Mouse (Mus musculus): ENCODE results near the gene Eif2d. TPM values are rescaled to one million over a fixed set of nuclear protein-coding genes. Genes with fewer than 3 reads are reported as not detected.
"Not testable (repeated sequence)": the region's sequence is repeated elsewhere in the genome, so short reads cannot be mapped to it uniquely, and the experiment has no call there.

The Eif2d gene
- polyA plus RNA-seq, 1 experiment from 2014 or later, result 51.1 TPM

DNA sequence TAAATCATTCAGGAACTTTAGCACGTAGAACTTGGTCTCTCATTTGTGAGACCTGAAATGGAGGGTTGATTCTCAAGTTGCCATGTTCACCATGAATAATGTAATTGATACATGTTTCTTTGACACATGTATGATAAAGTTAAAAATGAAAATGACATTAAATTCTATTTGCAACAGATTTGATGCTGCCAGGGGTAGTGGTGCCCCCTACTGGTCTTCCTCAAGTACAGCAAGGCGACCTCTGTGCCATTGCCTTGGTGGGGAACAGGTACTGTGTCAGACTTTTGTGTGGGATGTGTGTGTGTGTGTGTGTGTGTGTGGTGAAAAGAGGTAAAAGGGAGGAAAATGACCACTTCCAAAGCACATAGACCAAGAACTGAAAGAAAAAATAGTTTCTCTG lies 2.5 kb downstream of the Eif2d start:
- H3K36me3 ChIP-seq (ENCODE audit: control insufficient read depth, insufficient read depth, low read length), result peaks cover 13% of the 10 kb centered on the region
- WGBS, result 54% methylated on average over 2 of the region's 2 CpGs
- no peaks in the 10 kb centered on the region for H3K9me3 ChIP-seq (replicated peaks; ENCODE audit: control insufficient read depth, low read length, poor library complexity, severe bottlenecking)

DNA sequence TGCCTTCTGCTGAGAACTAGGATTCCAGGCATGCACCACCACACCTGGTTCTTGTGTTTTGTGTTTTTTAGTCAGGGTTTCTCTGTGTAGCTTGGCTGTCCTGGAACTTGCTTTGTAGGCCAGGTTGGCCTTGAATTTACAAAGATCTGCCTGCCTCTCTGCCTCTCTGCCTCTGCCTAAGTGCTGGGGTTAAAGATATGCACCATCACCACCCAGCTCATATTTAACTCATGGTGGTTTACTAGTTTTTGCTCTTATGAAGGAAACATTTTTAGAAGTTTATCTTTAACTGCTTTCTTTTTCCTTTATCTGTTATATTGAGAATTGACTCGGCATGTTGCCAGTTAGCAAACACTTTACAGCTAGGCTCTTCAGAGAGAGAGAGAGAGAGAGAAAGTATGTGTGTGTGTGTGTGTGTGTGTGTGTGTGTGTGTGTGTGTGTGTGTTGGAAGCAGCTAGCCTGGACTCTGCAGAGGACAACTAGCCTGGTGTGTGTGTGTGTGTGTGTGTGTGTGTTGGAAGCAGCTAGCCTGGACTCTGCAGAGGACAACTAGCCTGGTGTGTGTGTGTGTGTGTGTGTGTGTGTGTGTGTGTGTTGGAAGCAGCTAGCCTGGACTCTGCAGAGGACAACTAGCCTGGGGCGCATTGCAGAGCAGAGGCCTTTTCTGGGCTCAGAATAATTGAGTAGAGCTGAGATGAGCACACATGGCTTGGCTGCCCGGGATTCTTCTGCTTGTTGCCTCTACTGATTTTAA lies 6.8 kb downstream of the Eif2d start:
- not testable (repeated sequence) for H3K27ac ChIP-seq (ENCODE audit: low read length); H3K27me3 ChIP-seq (ENCODE audit: control insufficient read depth, insufficient read depth, low read depth, low read length); H3K9ac ChIP-seq (ENCODE audit: low read depth, low read length); H3K4me3 ChIP-seq (ENCODE audit: low read depth, low read length); H3K4me2 ChIP-seq (ENCODE audit: low read length); ATAC-seq; H3K9me3 ChIP-seq (replicated peaks; ENCODE audit: control insufficient read depth, low read length, poor library complexity, severe bottlenecking); H3K4me1 ChIP-seq (ENCODE audit: control insufficient read depth, insufficient read depth, low read length)
- H3K36me3 ChIP-seq (ENCODE audit: control insufficient read depth, insufficient read depth, low read length), result peaks cover 35% of the 10 kb centered on the region
- WGBS, result 100% methylated on average over 3 of the region's 3 CpGs

More for the DNA sequence above, 2.5 kb downstream of the Eif2d start:
- no peak overlapping the region for H3K27ac ChIP-seq (ENCODE audit: low read length)
- no peak overlapping the region for H3K4me2 ChIP-seq (ENCODE audit: low read length)
- no peak for ATAC-seq
- H3K9ac ChIP-seq (ENCODE audit: low read depth, low read length), result no peak overlapping the region
- no peak overlapping the region for H3K4me3 ChIP-seq (ENCODE audit: low read depth, low read length)
- no peaks in the 10 kb centered on the region for H3K27me3 ChIP-seq (ENCODE audit: control insufficient read depth, insufficient read depth, low read depth, low read length)
- H3K4me1 ChIP-seq (ENCODE audit: control insufficient read depth, insufficient read depth, low read length), result peaks cover 15% of the 10 kb centered on the region

DNA sequence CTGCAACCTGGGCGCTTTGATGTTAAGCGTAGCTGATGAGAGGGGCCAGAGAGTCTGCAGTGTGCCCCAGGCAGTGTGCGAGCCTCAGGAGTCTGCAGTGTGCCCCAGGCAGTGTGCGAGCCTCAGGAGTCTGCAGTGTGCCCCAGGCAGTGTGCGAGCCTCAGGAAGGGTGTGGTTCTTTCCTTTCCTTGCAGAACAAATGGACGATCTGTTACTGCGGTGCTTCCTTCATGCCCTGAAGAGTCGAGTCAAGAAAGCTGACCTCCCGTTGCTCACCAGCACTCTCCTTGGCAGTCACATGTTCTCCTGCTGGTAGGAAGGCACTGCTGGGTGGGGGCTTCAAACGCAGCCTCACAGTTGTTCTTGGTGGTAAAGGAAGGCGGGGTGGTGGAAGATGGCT lies 8.1 kb downstream of the Eif2d start:
- Histone ChIP-seq H3K36me3 (ENCODE audit: control insufficient read depth, insufficient read depth, low read length) (peaks cover 40% of the 10 kb centered on the region), H3K4me1 (ENCODE audit: control insufficient read depth, insufficient read depth, low read length) (no peaks in the 10 kb centered on the region), H3K9me3 (replicated peaks; ENCODE audit: control insufficient read depth, low read length, poor library complexity, severe bottlenecking) (no peaks in the 10 kb centered on the region), H3K9ac (ENCODE audit: low read depth, low read length) (no peak overlapping the region), H3K27ac (ENCODE audit: low read length) (no peak overlapping the region), H3K4me2 (ENCODE audit: low read length) (no peak overlapping the region), H3K4me3 (ENCODE audit: low read depth, low read length) (no peak overlapping the region), H3K27me3 (ENCODE audit: control insufficient read depth, insufficient read depth, low read depth, low read length) (no peaks in the 10 kb centered on the region)
- no peak for ATAC-seq
- WGBS, result 87% methylated on average over 11 of the region's 11 CpGs

DNA sequence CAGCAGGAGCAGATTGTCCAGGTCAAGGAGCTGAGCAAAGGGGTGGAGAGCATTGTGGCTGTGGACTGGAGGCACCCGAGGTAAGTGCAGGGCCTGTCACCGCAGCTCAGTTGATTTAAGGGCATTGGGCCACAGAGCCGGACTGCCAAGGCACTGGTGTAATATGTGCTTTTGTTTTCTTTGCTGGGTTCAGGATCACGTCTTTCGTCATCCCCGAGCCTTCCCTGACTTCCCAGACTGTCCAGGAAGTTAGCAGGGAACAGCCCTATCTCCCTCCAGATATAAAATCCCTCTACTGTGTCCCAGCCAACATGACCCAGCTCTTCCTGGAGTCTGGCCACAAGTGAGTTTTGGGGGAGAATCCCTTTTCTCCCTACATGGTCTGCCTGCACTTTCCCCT lies 11.4 kb downstream of the Eif2d start:
- H3K9ac ChIP-seq (ENCODE audit: low read depth, low read length), result no peak overlapping the region
- H3K4me3 ChIP-seq (ENCODE audit: low read depth, low read length), result no peak overlapping the region
- H3K36me3 ChIP-seq (ENCODE audit: control insufficient read depth, insufficient read depth, low read length), result peaks cover 58% of the 10 kb centered on the region
- H3K9me3 ChIP-seq (replicated peaks; ENCODE audit: control insufficient read depth, low read length, poor library complexity, severe bottlenecking), result no peaks in the 10 kb centered on the region
- no peaks in the 10 kb centered on the region for H3K27me3 ChIP-seq (ENCODE audit: control insufficient read depth, insufficient read depth, low read depth, low read length)
- ATAC-seq, result no peak
- WGBS, result 90% methylated on average over 6 of the region's 6 CpGs
- no peak overlapping the region for H3K27ac ChIP-seq (ENCODE audit: low read length)
- H3K4me1 ChIP-seq (ENCODE audit: control insufficient read depth, insufficient read depth, low read length), result no peaks in the 10 kb centered on the region
- no peak overlapping the region for H3K4me2 ChIP-seq (ENCODE audit: low read length)

DNA sequence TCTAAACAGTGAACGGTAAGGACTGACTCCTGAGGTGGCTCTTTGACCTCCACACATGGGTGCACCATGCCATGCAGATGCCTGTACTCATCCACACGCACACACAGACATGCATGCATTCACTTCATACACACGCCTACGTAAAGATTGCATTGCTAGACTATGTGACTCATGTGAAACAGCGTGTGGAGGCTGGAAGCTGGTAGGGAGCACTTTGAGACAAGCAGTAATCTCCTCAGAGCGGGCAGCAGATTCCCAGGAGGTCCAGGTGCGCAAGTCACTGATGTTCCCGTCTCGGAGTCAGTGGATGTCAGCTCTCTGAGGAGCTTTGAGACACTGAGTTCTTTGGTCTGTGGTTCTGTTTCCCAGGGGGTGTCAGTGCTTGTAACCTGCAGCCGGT lies 14.6 kb downstream of the Eif2d start:
- Histone ChIP-seq H3K9me3 (replicated peaks; ENCODE audit: control insufficient read depth, low read length, poor library complexity, severe bottlenecking) (no peaks in the 10 kb centered on the region), H3K27ac (ENCODE audit: low read length) (no peak overlapping the region), H3K4me3 (ENCODE audit: low read depth, low read length) (no peak overlapping the region), H3K9ac (ENCODE audit: low read depth, low read length) (no peak overlapping the region), H3K27me3 (ENCODE audit: control insufficient read depth, insufficient read depth, low read depth, low read length) (no peaks in the 10 kb centered on the region), H3K4me1 (ENCODE audit: control insufficient read depth, insufficient read depth, low read length) (no peaks in the 10 kb centered on the region), H3K4me2 (ENCODE audit: low read length) (no peak overlapping the region), H3K36me3 (ENCODE audit: control insufficient read depth, insufficient read depth, low read length) (peaks cover 49% of the 10 kb centered on the region)
- ATAC-seq, result no peak
- 94% methylated on average over 10 of the region's 10 CpGs for WGBS

DNA sequence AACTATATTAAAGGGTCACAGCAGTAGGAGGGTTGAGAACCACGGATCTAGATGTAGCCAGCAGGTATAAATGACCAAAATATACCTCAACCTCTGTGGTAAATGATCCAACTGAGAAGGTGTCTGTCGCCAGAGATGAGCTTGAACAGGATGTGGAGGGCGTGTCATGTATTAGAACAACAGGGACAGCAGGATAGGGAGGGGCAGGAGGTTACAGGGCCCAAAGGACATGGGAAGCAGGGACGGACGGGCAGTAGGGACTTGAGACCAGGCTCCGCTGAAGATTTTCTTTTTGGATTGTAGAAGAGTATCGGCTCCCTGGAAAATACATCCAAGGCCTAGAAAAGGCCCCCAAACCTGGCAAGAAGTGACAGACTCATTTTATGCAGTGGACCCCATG lies 20.0 kb downstream of the Eif2d start:
- ATAC-seq, result no peak
- peaks cover 33% of the 10 kb centered on the region for H3K36me3 ChIP-seq (ENCODE audit: control insufficient read depth, insufficient read depth, low read length)

DNA sequence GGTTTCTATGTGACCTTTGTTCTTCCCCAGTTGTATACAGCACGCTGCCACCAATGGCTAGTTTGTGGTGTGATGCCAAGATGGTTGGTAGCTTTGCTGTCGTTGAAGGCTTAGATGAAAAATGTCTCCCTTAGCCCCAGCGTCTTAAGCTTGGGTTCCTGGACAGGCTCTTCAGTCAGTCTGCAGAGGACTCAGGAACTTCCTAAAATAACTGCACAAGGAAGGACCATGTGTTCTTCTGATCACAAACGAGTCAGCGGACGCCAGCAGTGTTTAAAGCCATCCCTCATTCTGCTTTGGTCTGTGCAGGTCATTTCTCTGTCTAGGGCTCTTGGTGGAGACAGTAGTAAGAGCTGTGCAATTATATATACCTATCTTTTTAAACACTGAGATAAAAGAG lies 20.8 kb downstream of the Eif2d start:
- ATAC-seq, result no peak
- 91% methylated on average over 6 of the region's 6 CpGs for WGBS

More for the DNA sequence above, 20.0 kb downstream of the Eif2d start:
- no peak overlapping the region for H3K4me2 ChIP-seq (ENCODE audit: low read length)
- H3K9ac ChIP-seq (ENCODE audit: low read depth, low read length), result no peak overlapping the region
- 86% methylated on average over 7 of the region's 7 CpGs for WGBS
- H3K27ac ChIP-seq (ENCODE audit: low read length), result no peak overlapping the region
- H3K27me3 ChIP-seq (ENCODE audit: control insufficient read depth, insufficient read depth, low read depth, low read length), result no peaks in the 10 kb centered on the region
- H3K4me1 ChIP-seq (ENCODE audit: control insufficient read depth, insufficient read depth, low read length), result no peaks in the 10 kb centered on the region
- H3K9me3 ChIP-seq (replicated peaks; ENCODE audit: control insufficient read depth, low read length, poor library complexity, severe bottlenecking), result no peaks in the 10 kb centered on the region
- no peak overlapping the region for H3K4me3 ChIP-seq (ENCODE audit: low read depth, low read length)

DNA sequence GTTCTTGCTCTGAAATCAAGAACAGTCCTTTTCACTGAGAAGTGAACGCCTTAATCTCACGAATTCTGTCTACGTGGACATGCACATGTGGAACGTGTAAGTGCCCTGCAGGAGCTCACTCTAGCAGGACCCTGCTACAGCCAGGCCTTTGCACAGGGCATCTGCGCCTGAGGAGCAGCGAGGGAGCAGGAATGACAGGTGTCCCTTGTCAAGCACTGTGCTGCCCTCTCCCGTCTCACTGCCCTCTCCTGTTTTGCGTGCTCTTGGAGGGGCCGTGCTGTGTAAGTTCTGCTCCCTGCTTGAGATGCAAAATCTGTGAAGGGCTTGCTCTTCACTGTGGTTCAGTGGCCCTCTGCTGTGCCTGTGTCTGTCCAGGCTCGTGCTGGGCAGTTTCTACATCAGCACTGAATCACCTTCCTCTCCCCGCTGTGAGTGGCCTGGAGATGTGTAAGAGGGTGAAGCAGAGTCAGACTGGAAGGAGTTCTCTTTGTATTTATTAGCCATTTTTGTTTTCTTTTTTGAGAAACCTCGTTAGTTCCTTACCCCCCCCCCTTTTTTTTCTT lies 21.4 kb downstream of the Eif2d start:
- Histone ChIP-seq H3K27me3 (ENCODE audit: control insufficient read depth, insufficient read depth, low read depth, low read length) (no peaks in the 10 kb centered on the region), H3K36me3 (ENCODE audit: control insufficient read depth, insufficient read depth, low read length) (peaks cover 23% of the 10 kb centered on the region), H3K4me2 (ENCODE audit: low read length) (no peak overlapping the region), H3K27ac (ENCODE audit: low read length) (no peak overlapping the region), H3K9me3 (replicated peaks; ENCODE audit: control insufficient read depth, low read length, poor library complexity, severe bottlenecking) (no peaks in the 10 kb centered on the region), H3K4me1 (ENCODE audit: control insufficient read depth, insufficient read depth, low read length) (no peaks in the 10 kb centered on the region), H3K4me3 (ENCODE audit: low read depth, low read length) (no peak overlapping the region), H3K9ac (ENCODE audit: low read depth, low read length) (no peak overlapping the region)
- no peak for ATAC-seq
- WGBS, result 85% methylated on average over 12 of the region's 12 CpGs

More for the DNA sequence above, 20.8 kb downstream of the Eif2d start:
- no peaks in the 10 kb centered on the region for H3K9me3 ChIP-seq (replicated peaks; ENCODE audit: control insufficient read depth, low read length, poor library complexity, severe bottlenecking)
- peaks cover 25% of the 10 kb centered on the region for H3K36me3 ChIP-seq (ENCODE audit: control insufficient read depth, insufficient read depth, low read length)
- no peaks in the 10 kb centered on the region for H3K27me3 ChIP-seq (ENCODE audit: control insufficient read depth, insufficient read depth, low read depth, low read length)
- H3K4me2 ChIP-seq (ENCODE audit: low read length), result no peak overlapping the region
- no peak overlapping the region for H3K4me3 ChIP-seq (ENCODE audit: low read depth, low read length)
- H3K27ac ChIP-seq (ENCODE audit: low read length), result no peak overlapping the region
- H3K4me1 ChIP-seq (ENCODE audit: control insufficient read depth, insufficient read depth, low read length), result no peaks in the 10 kb centered on the region
- no peak overlapping the region for H3K9ac ChIP-seq (ENCODE audit: low read depth, low read length)

DNA sequence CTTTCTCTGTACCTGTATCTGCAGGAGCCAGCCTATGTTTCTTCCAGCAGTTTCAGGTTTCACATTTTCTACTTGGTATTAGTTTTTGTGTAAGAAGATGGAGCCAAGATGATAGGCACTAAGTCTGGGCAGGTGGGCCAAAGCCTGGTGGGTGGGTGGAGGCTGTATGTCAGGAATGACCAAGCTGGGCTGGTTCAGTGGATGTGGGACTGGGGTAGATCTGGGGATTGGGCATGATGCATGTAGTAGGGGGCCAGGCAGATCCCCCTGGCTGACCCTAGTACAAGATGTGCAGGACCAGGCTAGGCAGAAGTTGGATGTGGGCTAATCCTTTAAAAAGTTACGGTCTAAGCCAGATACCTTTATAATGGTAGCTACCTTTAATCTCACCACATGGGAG lies 22.2 kb downstream of the Eif2d start:
- no peaks in the 10 kb centered on the region for H3K27me3 ChIP-seq (ENCODE audit: control insufficient read depth, insufficient read depth, low read depth, low read length)
- no peaks in the 10 kb centered on the region for H3K4me1 ChIP-seq (ENCODE audit: control insufficient read depth, insufficient read depth, low read length)
- no peak overlapping the region for H3K9ac ChIP-seq (ENCODE audit: low read depth, low read length)
- no peak overlapping the region for H3K27ac ChIP-seq (ENCODE audit: low read length)
- ATAC-seq, result no peak
- H3K36me3 ChIP-seq (ENCODE audit: control insufficient read depth, insufficient read depth, low read length), result peaks cover 24% of the 10 kb centered on the region
- no peak overlapping the region for H3K4me3 ChIP-seq (ENCODE audit: low read depth, low read length)
- WGBS, result 96% methylated on average over 1 of the region's 1 CpGs
- no peaks in the 10 kb centered on the region for H3K9me3 ChIP-seq (replicated peaks; ENCODE audit: control insufficient read depth, low read length, poor library complexity, severe bottlenecking)
- no peak overlapping the region for H3K4me2 ChIP-seq (ENCODE audit: low read length)
